Mouse (Mus musculus): ENCODE data around the gene Naa38.

- no peak for TF ChIP-seq CTCF (IDR thresholded peaks at IDR 0.05; ENCODE audit: control insufficient read depth, insufficient read depth, low read length)
- TF ChIP-seq POLR2A (IDR thresholded peaks at IDR 0.05; ENCODE audit: borderline replicate concordance, control insufficient read depth, low read depth, low read length): no peak
Measured at GRCm38 (mm10) chr11:69377766-69378165, 17.5 kb upstream of the Naa38 start.
